Mouse (Mus musculus): ENCODE measurements around the gene Hbb-bh2. TPM values are rescaled to one million over a fixed set of nuclear protein-coding genes. Genes with fewer than 3 reads are reported as not detected.

Gene Hbb-bh2
- polyA plus RNA-seq, 1 experiment: not detected

DNA sequence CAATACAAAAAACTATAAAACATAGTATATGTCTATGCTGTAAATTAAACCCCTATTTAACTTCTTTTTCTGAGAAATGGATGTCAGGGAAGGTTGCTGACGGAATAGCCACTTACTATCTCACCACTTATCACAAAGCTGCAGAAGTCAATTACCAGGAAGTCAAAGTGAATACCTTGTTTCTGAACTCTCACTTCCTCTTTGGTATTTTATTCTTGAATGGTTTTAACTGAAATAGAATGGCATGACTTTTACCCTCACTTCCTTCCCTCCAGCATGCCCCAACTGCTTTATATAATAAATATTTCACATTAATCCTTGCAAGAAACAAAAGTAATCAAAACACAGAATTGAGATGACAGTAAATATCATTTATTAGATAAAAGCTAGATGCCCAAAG, 28.1 kb downstream of the Hbb-bh2 start:
- H3K79me2 ChIP-seq (ENCODE audit: control insufficient read depth, insufficient read depth): no peaks in the 10 kb centered on the region
- H3K27me3 ChIP-seq (ENCODE audit: control insufficient read depth, insufficient read depth, insufficient read length): no peaks in the 10 kb centered on the region
- H3K4me2 ChIP-seq (ENCODE audit: low read depth): no peak overlapping the region
- no peaks in the 10 kb centered on the region for H3K36me3 ChIP-seq (ENCODE audit: control insufficient read depth, insufficient read depth)
- no peak overlapping the region for H3K4me3 ChIP-seq
- TF ChIP-seq TCF12 (IDR thresholded peaks at IDR 0.05; ENCODE audit: insufficient read depth, poor library complexity, severe bottlenecking): no peak
- no peak overlapping the region for H3ac ChIP-seq (ENCODE audit: control insufficient read depth, insufficient read length)

GRCm38 (mm10) chr7:103811223-103811845, 29.0 kb downstream of the Hbb-bh2 start:
- H3K79me2 ChIP-seq (ENCODE audit: control insufficient read depth, insufficient read depth): no peaks in the 10 kb centered on the region
- H3K27me3 ChIP-seq (ENCODE audit: control insufficient read depth, insufficient read depth, insufficient read length): no peaks in the 10 kb centered on the region
- no peak overlapping the region for H3K4me2 ChIP-seq (ENCODE audit: low read depth)
- TF ChIP-seq CEBPB (IDR thresholded peaks at IDR 0.05; ENCODE audit: insufficient read depth, poor library complexity, severe bottlenecking) (no peak), POLR2AphosphoS2 (IDR thresholded peaks at IDR 0.05; ENCODE audit: insufficient read length, low read depth) (no peak), MYOG (IDR thresholded peaks at IDR 0.05; ENCODE audit: control insufficient read depth in 1 of 3, insufficient read depth in 1 of 3, insufficient read length in 2 of 3, low read depth in 2 of 3) (no peak), TCF3 (IDR thresholded peaks at IDR 0.05; ENCODE audit: insufficient read length, low read depth) (no peak)
- H3K4me3 ChIP-seq: no peak overlapping the region
- no peaks in the 10 kb centered on the region for H3K36me3 ChIP-seq (ENCODE audit: control insufficient read depth, insufficient read depth)
- no peak overlapping the region for H3ac ChIP-seq (ENCODE audit: control insufficient read depth, insufficient read length)

DNA sequence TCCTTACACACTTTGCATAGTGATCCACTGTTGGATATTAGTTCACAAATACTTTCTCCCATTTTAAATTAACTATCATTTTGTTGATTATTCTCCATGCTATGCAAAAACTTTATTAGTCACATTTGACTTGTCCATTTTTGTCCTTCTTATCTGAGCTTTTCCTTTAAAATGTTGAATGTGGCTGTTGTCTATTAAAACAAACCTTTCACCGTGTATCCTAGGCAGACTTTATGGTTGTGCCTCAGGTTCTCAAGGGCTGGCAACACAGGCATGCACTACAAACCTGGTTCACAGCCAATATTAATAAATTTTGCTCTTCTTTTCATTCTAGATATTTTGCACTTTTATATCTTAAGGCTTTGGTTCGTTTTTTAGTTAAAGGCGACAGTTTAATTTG, 29.6 kb downstream of the Hbb-bh2 start:
- Histone ChIP-seq H3K36me3 (ENCODE audit: control insufficient read depth, insufficient read depth) (no peaks in the 10 kb centered on the region), H3K79me2 (ENCODE audit: control insufficient read depth, insufficient read depth) (no peaks in the 10 kb centered on the region), H3K27me3 (ENCODE audit: control insufficient read depth, insufficient read depth, insufficient read length) (no peaks in the 10 kb centered on the region), H3ac (ENCODE audit: control insufficient read depth, insufficient read length) (no peak overlapping the region), H3K4me3 (no peak overlapping the region), H3K4me2 (ENCODE audit: low read depth) (no peak overlapping the region)
- TF ChIP-seq POLR2A (IDR thresholded peaks at IDR 0.05; ENCODE audit: insufficient read length, low read depth) (no peak), CEBPB (IDR thresholded peaks at IDR 0.05; ENCODE audit: insufficient read depth, poor library complexity, severe bottlenecking) (no peak), MYOD1 (IDR thresholded peaks at IDR 0.05; ENCODE audit: control insufficient read depth in 1 of 3, insufficient read length in 2 of 3, low read depth in 2 of 3) (no peak), REST (IDR thresholded peaks at IDR 0.05; ENCODE audit: insufficient read depth, insufficient read length) (no peak)

- H3K27me3 ChIP-seq (ENCODE audit: control insufficient read depth, insufficient read depth, insufficient read length): no peaks in the 10 kb centered on the region
- H3K79me2 ChIP-seq (ENCODE audit: control insufficient read depth, insufficient read depth): no peaks in the 10 kb centered on the region
- no peak overlapping the region for H3K4me3 ChIP-seq
- no peak overlapping the region for H3ac ChIP-seq (ENCODE audit: control insufficient read depth, insufficient read length)
- TF ChIP-seq SRF (IDR thresholded peaks at IDR 0.05; ENCODE audit: control insufficient read depth, insufficient read length, low read depth) (no peak), MYOG (IDR thresholded peaks at IDR 0.05; ENCODE audit: control insufficient read depth in 1 of 3, insufficient read depth in 1 of 3, insufficient read length in 2 of 3, low read depth in 2 of 3) (no peak), REST (IDR thresholded peaks at IDR 0.05; ENCODE audit: insufficient read depth, insufficient read length) (no peak), CEBPB (IDR thresholded peaks at IDR 0.05; ENCODE audit: insufficient read depth, poor library complexity, severe bottlenecking) (no peak), POLR2AphosphoS2 (IDR thresholded peaks at IDR 0.05; ENCODE audit: insufficient read length, low read depth) (no peak), MYOD1 (IDR thresholded peaks at IDR 0.05; ENCODE audit: control insufficient read depth in 1 of 3, insufficient read length in 2 of 3, low read depth in 2 of 3) (no peak), E2F4 (IDR thresholded peaks at IDR 0.05; ENCODE audit: insufficient read depth) (no peak), USF1 (IDR thresholded peaks at IDR 0.05; ENCODE audit: low read depth) (no peak)
- no peaks in the 10 kb centered on the region for H3K36me3 ChIP-seq (ENCODE audit: control insufficient read depth, insufficient read depth)
- no peak overlapping the region for H3K4me2 ChIP-seq (ENCODE audit: low read depth)
Observed at GRCm38 (mm10) chr7:103810296-103810695, 30.0 kb downstream of the Hbb-bh2 start.

DNA sequence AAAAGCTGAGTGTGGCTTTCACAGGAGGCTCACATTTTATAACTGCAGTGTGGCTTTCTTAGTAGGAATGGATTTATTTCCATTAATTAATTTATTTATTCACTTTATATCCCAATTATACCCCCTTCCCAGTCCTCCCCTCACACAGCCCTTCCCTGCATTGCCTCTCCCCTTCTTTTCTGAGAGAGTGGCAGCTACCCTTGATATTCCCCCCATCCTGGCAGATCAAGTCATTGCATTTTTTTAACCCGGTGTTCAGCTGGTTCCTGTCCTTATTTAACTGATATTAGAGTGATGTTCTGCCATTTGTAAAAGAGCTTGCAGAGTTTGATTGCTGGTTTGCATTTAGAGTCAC, 30.5 kb downstream of the Hbb-bh2 start:
- no peak overlapping the region for H3K4me3 ChIP-seq
- no peak overlapping the region for H3K4me2 ChIP-seq (ENCODE audit: low read depth)
- TF ChIP-seq MAX (IDR thresholded peaks at IDR 0.05; ENCODE audit: low read depth) (no peak), TCF3 (IDR thresholded peaks at IDR 0.05; ENCODE audit: insufficient read length, low read depth) (no peak), E2F4 (IDR thresholded peaks at IDR 0.05; ENCODE audit: insufficient read depth) (no peak), CEBPB (IDR thresholded peaks at IDR 0.05; ENCODE audit: insufficient read depth, poor library complexity, severe bottlenecking) (no peak), TCF12 (IDR thresholded peaks at IDR 0.05; ENCODE audit: insufficient read depth, poor library complexity, severe bottlenecking) (no peak), POLR2A (IDR thresholded peaks at IDR 0.05; ENCODE audit: insufficient read length, low read depth) (no peak), REST (IDR thresholded peaks at IDR 0.05; ENCODE audit: insufficient read depth, insufficient read length) (no peak)
- no peaks in the 10 kb centered on the region for H3K79me2 ChIP-seq (ENCODE audit: control insufficient read depth, insufficient read depth)
- no peaks in the 10 kb centered on the region for H3K27me3 ChIP-seq (ENCODE audit: control insufficient read depth, insufficient read depth, insufficient read length)
- H3ac ChIP-seq (ENCODE audit: control insufficient read depth, insufficient read length): no peak overlapping the region
- H3K36me3 ChIP-seq (ENCODE audit: control insufficient read depth, insufficient read depth): no peaks in the 10 kb centered on the region
